Mouse (Mus musculus): Measurements from ENCODE around the gene Pemt. TPM values are rescaled to one million over a fixed set of nuclear protein-coding genes. Genes with fewer than 3 reads are reported as not detected.

Pemt gene
- total RNA-seq, 2 experiments from 2014 or later, result 1.3 to 1.9 TPM

- DNase-seq, result no peak
- intact Hi-C loops (cut with DNase I), result no loop called here
These were observed 12.2 kb upstream of the Pemt start for GRCm38 (mm10) chr11:60058441-60058840.

DNA sequence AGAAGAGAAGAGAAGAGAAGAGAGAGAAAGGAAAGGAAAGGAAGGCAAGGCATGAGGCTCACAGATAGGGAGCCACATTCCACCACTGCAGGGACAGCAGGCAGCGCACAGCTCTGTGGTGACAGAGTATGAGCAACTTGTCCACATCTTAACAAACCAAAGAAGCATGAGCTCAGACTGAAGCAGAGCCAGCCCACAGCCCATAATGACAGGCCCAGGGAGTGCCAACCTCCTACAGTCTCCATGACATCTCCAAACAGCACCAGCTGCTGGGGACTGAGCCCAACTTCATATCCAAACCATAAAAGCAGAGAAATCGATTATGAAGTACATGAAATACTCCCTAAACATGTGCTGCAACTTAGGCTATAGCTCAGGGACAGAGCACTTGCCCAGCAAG is 11.7 kb upstream of the Pemt start:
- DNase-seq, result no peak

GRCm38 (mm10) chr11:60056520-60056919 is 10.2 kb upstream of the Pemt start:
- no peak for DNase-seq
- intact Hi-C loops (cut with DNase I), result no loop called here

More for the DNA sequence above, 11.7 kb upstream of the Pemt start:
- intact Hi-C loops (cut with DNase I), result no loop called here

GRCm38 (mm10) chr11:60048841-60049240 is 2.6 kb upstream of the Pemt start:
- DNase-seq, result no peak
- intact Hi-C loops (cut with DNase I), result no loop called here

DNA sequence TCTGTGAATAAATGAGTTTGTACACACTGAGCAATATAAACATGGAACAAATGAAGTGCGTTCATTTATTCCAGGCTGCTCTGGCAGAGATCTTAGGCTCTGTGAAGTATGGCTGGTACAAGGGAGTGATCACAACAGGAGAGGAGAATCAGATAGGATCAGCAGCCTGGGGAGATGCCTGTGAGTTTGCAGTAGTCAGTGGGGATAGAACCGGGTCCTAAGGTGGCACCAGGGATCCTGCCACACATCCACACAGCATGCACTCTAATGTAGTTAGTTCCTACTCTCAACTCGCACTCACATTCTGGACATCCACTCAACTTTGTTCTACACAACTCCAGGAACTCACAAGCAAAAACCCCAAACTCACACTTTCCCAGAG is 622 bp downstream of the Pemt start:
- intact Hi-C loops (cut with DNase I), result no loop called here
- no peak for DNase-seq

GRCm38 (mm10) chr11:60044777-60045176 is 1.5 kb downstream of the Pemt start:
- intact Hi-C loops (cut with DNase I), result no loop called here
- DNase-seq, result no peak

- no peak for DNase-seq
- intact Hi-C loops (cut with DNase I), result no loop called here
These were observed 4.0 kb downstream of the Pemt start for GRCm38 (mm10) chr11:60042277-60042676.

- intact Hi-C loops (cut with DNase I), result no loop called here
- DNase-seq, result no peak
These were observed 9.6 kb downstream of the Pemt start for GRCm38 (mm10) chr11:60036537-60037220.

DNA sequence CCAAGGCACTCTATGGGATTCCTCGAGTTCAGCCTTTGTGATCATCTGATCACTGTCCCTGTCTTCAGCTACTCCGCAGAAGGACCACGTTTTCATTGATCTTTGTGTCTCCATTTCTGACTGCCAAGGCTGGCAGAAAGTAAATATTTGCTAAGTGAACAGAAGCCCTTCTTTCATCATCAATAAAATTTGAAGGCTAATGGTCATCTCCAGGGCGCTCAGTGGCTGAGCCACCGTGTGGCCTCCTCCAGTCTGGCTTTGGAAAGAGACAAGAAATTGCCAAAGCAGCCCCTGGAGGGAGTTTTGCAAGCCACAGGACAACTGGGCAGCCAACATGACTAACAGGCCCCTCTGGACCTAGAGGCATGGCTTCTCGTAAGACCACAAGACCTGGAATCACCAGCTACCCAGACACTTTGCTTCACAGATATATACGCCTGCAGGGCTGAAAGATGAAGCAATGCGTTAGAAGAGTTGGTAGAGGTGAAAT is 11.3 kb downstream of the Pemt start:
- no peak for DNase-seq

GRCm38 (mm10) chr11:60034293-60034692 is 12.0 kb downstream of the Pemt start:
- intact Hi-C loops (cut with DNase I), result no loop called here
- no peak for DNase-seq

More for the DNA sequence above, 11.3 kb downstream of the Pemt start:
- intact Hi-C loops (cut with DNase I), result no loop called here

DNA sequence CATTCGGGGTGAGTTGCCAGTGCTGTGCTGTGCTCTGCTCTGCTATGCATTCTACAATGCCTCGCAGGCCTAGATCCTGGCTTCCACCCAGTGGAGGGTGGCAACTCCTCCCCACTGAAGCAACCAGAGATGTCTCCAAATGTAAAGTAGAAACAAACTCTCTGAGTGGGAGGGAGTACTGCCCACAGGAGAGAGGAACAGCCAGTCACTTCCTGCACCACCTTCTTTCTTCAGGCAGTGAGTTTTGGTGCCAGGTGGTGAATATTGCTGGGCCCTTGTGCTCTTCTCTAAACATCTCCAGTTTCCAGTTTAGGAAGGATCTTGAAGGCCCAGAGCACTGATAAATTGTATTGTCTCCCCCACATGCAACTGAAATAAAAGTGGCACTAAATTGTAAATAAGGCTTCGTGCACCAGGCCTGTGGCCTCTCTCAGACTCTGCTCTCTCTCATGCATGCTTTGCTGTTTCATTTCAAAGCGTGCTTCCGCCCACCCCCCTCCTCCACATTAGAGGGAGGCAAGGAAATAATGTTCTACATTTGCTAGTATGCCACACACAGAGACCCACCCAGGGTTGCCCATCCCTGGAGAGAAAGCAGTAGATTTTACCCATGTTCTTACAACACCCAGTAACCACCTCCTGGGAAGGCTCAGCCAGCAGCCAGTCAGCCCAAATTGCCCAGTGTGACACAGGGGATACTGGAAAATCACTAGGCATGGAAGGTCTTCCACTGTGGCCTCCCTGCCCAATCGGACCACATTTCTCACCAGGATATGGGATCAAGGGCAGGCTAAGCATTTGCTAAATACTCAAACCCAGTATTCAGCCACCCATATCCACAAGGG is 13.5 kb downstream of the Pemt start:
- DNase-seq, result no peak
- intact Hi-C loops (cut with DNase I), result no loop called here

- no peak for DNase-seq
These were observed 15.4 kb downstream of the Pemt start for GRCm38 (mm10) chr11:60030747-60031331.

GRCm38 (mm10) chr11:60029976-60030375 is 16.3 kb downstream of the Pemt start:
- no peak for DNase-seq
- intact Hi-C loops (cut with DNase I), result loop anchor here (5.0 kb wide), 1 partner anchor 47 kb away; no protein-coding TSS in a partner anchor

More at GRCm38 (mm10) chr11:60030747-60031331, 15.4 kb downstream of the Pemt start:
- intact Hi-C loops (cut with DNase I), result no loop called here

DNA sequence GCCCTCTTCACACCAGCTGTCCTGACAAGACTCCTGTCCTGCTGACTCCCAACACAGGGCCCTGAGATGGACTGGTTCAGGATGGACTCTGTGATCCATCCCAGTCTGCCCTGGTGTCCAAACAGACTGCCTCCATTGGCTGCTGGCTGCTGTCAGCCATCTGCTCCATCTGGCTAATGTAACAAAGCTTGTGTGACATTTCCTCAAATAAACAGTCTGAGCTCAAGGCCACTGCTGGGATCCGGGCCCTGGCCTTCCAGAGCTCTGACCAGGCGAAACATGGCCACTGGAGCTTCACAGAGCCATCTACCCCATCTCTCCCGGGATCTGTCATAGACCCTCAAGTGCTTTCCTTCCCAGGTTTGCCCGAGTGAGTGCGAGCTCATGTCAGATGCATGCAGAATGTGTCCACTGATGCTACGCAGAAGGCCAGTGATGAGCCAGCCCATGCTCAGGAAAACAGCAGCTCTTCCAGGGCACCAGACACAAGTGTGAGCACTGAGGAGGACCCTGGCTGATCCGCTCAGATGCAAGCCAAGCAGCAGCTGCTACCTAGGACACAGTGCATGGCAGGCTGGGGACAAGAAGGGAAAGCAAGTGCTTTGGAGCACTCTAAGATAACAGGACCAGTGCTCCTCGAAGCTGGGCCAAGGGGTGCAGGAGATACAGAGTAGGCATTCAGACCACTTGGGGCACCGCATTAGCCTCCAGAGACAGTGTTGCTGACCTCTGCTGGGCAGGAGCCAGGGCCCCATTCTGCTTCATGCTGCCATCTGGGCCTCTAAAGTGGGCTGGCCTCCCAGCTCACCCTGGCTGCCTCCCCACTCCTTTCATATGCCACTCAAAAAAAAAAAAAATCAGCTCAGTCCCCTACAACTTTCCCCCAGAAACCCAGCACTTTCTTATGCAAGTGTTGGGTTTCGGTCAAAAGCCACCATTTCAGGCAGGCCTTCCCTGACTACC is 18.1 kb downstream of the Pemt start:
- intact Hi-C loops (cut with DNase I), result loop anchor here (1.0 to 5.0 kb wide), 3 partner anchors 49 to 148 kb away; partner anchors contain the start of gene Rasd1
- DNase-seq, result no peak

- DNase-seq, result peak; percentile 79 to 91
- intact Hi-C loops (cut with DNase I), result loop anchor here (1.0 to 5.0 kb wide), 3 partner anchors 50 to 147 kb away; partner anchors contain the start of gene Rasd1
These were observed 19.0 kb downstream of the Pemt start for GRCm38 (mm10) chr11:60027272-60027671.

- DNase-seq, result no peak
- intact Hi-C loops (cut with DNase I), result loop anchor here (2.0 to 5.0 kb wide), 2 partner anchors 51 to 61 kb away; partner anchors contain the start of gene Rasd1
These were observed 20.1 kb downstream of the Pemt start for GRCm38 (mm10) chr11:60026166-60026565.

- intact Hi-C loops (cut with DNase I), result no loop called here
- DNase-seq, result no peak
These were observed 25.1 kb downstream of the Pemt start for GRCm38 (mm10) chr11:60021201-60021600.

GRCm38 (mm10) chr11:60016726-60017125 is 29.6 kb downstream of the Pemt start:
- intact Hi-C loops (cut with DNase I), result no loop called here
- DNase-seq, result no peak

DNA sequence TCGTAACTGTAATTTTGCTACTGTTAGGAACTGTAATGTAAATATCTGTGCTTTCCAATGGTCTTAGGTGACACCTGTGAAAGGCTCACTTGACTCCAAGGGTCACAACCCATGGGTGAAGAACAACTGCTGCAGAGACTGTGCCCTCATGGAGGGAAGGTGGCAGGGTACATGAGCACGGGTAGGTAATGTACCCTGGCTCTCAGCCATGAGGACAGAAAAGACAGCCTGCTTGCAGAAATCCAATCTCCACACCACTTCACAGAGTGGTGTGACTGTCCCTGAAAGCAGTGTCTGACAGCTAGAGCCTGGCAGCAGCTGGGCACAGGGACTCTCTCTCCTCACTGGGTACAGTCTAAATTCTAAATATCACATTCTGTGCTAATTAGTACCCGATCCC is 34.8 kb downstream of the Pemt start:
- intact Hi-C loops (cut with DNase I), result no loop called here
- DNase-seq, result no peak

DNA sequence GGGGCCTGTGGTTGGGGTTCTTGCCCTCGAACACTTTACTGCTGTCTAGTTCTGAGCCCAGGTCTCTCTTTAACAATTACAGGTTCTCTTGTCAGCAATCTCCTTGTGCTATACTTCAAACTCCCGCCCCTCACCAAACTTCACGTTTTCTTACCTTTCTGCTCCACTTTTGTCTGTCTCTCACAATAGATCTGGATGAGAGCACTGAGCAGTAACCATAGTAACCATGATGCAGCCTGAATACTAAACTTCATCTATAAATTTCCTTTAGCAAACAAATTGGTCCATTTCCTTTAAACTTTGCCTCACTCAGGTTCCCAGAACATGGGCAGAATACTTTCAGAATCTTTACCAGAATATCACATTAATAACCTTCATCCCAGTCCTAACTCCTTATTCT is 36.8 kb downstream of the Pemt start:
- intact Hi-C loops (cut with DNase I), result no loop called here

More for the DNA sequence above, 36.8 kb downstream of the Pemt start:
- no peak for DNase-seq

Data from heart, postnatal 14 days (tissue).